Mouse (Mus musculus) gastrocnemius, postnatal 10 days (tissue): ENCODE results near the gene Ubp1. TPM values are rescaled to one million over a fixed set of nuclear protein-coding genes. Genes with fewer than 3 reads are reported as not detected.

Experiments
- DNase-seq: peaks from one replicate; pipeline ENCODE4 v3.0.0; 2021; ENCODE audit warnings: mixed read lengths
- total RNA-seq, 2 experiments: library from RNA; stranded (reverse); gene quantifications; 2 replicates each; pipeline ENCODE4 v1.2.3; 2021

Gene Ubp1
- total RNA-seq, 2 experiments from 2014 or later, result 21.5 to 33.6 TPM

DNA sequence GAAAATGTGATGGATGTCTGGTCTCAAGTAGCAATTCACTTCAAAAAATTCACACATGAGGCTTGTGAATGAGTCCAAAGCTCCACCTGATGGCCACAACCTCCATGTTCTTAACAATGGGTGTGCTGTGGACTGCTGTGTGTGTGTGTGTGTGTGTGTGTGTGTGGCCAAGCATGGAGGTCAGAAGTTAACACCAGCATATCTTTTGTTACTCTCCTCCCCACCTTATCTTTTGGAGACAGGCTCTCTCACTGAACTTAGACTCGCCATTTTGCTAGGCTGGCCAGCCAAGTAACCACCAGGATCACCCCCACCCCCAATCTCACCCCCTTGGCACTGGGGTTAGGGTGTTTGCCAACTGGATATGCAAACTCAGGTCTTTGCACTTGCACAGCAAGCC is 83.3 kb downstream of the Ubp1 start:
- DNase-seq, result no peak

DNA sequence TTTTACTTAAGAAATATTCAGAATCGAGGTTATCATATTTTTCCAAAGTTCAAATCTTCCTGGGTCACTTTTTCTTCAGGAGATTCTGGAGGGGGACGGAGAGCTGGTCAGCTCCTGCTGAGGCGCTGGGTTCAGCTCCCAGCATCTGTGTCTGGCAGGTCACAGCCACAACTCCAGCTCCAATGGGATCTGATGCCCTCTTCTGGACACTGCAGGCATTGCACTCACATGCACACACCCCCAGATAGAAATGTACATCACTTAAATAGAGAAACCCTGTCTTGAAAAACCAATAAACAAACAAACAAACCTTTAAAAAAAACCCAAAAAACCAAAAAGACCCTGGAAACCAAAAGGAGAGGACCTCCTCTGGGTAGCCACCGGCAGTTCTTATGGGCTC is 85.0 kb downstream of the Ubp1 start:
- no peak for DNase-seq

DNA sequence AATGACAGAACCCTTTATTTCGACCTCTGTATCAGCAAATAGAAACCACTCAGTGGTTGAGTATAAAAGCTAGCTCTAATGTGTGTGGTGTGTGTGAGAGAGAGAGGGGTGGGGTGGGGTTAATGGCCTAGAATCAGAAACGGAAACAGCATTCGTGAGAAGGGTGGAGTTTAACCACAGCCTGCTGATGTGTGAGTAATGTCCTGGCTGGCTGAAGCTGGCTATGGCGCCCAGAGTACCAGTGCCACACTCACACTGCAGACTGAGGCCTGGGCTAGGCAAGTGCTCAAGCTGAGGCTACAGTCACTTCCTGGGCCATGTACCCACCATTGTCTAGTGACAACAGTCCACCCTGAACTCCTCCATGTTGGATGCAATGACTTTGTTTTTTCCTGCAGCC is 85.7 kb downstream of the Ubp1 start:
- no peak for DNase-seq

DNA sequence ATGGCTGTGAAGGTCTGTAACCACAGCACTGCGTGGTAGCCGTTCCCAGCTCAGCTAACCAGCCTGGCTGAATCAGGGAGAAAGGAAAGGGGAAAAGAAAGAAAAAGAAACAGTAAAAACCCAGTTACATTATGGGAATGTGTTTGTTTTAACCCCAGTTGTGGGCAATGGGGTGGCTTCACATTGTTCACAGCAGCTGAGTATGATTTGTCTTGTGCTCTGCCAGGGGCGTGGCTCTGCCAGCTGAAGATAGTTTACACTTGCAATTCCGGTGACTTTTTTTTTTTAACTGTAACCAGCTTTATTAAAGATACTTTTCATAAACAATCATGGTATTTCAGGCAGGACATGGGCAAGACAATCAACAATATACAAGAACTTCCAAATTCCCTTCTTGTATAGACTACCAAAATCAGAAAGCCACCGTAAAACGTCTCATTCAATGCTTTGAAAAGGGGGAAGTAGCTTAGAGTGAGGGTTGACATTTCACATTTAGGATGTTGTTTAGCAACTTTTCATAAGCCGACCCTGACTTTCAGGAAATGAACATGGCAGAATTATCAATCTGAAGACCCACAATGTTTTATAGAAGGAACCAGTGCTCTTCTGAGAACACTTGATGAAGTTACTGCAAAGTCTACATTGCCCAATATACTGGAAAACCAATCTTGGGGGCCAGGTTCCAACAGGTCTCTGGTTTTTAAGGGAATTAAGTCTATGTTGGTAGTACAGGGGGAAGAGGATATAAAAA is 88.5 kb downstream of the Ubp1 start:
- DNase-seq, result no peak

DNA sequence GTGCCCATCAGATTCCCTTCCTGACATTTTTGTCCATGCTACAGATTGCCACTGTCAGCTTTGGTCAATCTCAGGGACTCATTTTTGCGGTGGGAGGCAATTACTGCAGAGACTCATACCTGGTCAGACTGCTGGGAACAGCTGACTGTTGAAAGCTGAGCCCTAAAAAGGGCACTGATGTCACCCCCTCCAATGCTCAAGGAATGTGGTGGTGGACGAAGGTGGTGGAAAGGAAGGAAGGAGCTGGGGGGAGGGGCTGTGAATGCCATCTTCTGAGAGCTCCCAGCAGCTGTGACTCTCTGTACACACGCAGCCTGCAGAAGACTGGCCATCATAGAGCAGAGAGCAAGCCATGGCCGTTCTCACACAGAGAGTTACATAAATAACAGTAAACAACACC is 91.4 kb downstream of the Ubp1 start:
- DNase-seq, result no peak

DNA sequence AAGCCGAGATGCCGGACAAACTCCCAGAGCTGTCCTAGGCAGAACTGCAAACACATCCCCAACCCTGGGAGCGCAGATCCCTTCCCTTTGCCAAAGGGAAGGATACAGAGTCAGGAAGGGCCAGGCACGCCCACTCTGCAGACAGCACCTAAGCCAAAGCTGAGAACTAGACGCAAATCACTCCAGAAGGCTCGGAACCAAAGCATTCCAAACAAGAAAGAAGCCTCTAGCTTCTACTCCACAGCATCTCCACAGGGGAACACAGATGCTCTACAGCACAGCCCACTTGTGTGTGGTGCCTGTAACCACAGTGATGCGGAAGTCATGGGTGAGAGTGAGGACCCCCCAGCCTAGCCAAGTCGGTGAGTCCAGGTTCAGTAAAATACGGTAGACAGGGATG is 94.4 kb downstream of the Ubp1 start:
- DNase-seq, result no peak

DNA sequence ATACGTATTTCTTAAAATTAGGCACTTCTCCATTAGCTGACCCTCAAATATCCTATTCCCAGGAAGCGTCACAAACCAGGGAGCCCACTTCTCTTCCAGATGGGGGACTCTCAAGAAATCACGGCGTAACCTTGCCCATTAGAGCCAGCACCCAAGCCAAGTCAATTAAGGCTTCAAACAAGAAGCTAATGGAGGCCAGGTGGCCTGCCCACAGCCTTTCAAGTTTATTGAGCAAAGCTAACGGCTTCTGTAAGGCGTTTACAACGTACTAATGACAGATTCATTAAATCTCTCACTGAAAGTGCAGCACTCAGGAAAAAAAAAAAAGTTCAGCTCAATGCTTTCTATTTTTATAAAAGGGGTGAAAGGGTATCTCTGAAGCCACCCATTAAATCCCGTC is 95.1 kb downstream of the Ubp1 start:
- DNase-seq, result no peak

DNA sequence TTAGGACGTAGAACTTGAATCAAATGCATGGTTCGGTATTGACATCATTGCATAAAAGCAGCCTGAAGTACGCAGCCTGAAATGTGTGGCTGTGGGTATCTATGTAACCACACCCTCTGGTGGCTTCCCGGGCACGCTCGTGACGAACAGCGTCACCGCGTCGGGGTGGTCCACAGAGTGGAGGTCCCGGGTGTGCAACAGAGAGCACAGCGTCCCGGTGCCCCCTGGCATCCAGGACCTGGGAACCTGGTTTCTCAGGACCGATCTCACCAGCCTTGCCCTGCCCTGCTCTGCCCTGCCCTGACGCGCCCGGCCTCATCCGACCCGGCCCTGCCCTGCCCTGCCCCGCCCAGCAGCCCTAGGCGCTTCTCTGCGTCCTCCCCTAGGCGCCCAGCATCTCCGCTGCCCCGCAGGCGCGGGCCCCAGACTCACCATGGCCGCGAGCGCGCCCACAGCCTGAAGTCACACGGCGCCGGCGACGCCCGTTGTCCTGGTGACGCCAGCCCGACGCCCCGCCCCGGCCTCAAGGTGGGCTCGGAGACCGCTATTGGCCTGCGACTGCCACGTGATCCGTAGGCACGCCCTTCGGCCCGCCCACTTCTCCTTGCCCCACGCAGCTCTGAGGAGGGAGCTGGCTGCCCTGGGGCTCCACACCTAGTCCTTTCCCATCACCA is 95.7 kb downstream of the Ubp1 start:
- DNase-seq, result peak; percentile 60

Other genes with a start within 250 kb of the Ubp1 start
- gene Pdcd6ip, start 222.7 kb upstream of the Ubp1 start, total RNA-seq, result 10 to 100 TPM; 50.2 to 59.3 TPM
- gene Clasp2, start 189.5 kb upstream of the Ubp1 start, total RNA-seq, result 10 to 100 TPM; 48.2 to 52.2 TPM
- 1 to 10 TPM; 2.0 to 3.2 TPM for gene Fbxl2, start 115.3 kb downstream of the Ubp1 start, total RNA-seq
- gene Susd5, start 126.2 kb downstream of the Ubp1 start, total RNA-seq, result 1 to 10 TPM; 4.8 to 6.5 TPM